Mouse (Mus musculus) kidney, embryonic 16.5 days (tissue): ENCODE data around the gene Me3. TPM values are rescaled to one million over a fixed set of nuclear protein-coding genes. Genes with fewer than 3 reads are reported as not detected.
A peak's percentile ranks its signal among the peaks of the same experiment; 100 is the strongest.

ENCODE experiments used
- ATAC-seq: fragments of 200-750 bp; cut with Nextera tagmentation; 2 replicates; pipeline ENCODE4 v1.8.0; 2017; ENCODE audit warnings: moderate TSS enrichment; ENCODE audit not compliant: low FRiP score, low TSS enrichment
- H3K27ac ChIP-seq: fragments of 300-500 bp; sonication (generic); 2 replicates; pipeline ENCODE4 v1.5.1; 2014; ENCODE audit warnings: low read length
- H3K27me3 ChIP-seq: fragments of 300-500 bp; sonication (generic); 2 replicates; pipeline ENCODE4 v1.6.1; 2014; ENCODE audit warnings: low read length, control low read depth, mixed read lengths; ENCODE audit not compliant: insufficient read depth
- H3K36me3 ChIP-seq: fragments of 300-500 bp; sonication (generic); 2 replicates; pipeline ENCODE4 v1.6.1; 2014; ENCODE audit warnings: low read length, control low read depth, mixed read lengths; ENCODE audit not compliant: insufficient read depth
- H3K4me1 ChIP-seq: fragments of 300-500 bp; sonication (generic); 2 replicates; pipeline ENCODE4 v1.6.1; 2014; ENCODE audit warnings: low read length, control low read depth, mixed read lengths; ENCODE audit not compliant: insufficient read depth
- H3K4me2 ChIP-seq: fragments of 300-500 bp; sonication (generic); replicated peaks from 2 replicates; pipeline ENCODE4 v1.6.1; 2014; ENCODE audit warnings: low read depth, low read length
- H3K4me3 ChIP-seq: fragments of 300-500 bp; sonication (generic); 2 replicates; pipeline ENCODE4 v1.5.1; 2014; ENCODE audit warnings: mild to moderate bottlenecking, low read length
- H3K9ac ChIP-seq: fragments of 300-500 bp; sonication (generic); replicated peaks from 2 replicates; pipeline ENCODE4 v1.6.1; 2014; ENCODE audit warnings: low read length
- H3K9me3 ChIP-seq: fragments of 300-500 bp; sonication (generic); 2 replicates; pipeline ENCODE4 v1.6.1; 2016; ENCODE audit warnings: low read length, control low read depth
- WGBS: fragments of 180-500 bp; shearing (Covaris S2); extraction: QIAGEN DNeasy Blood & Tissue Kit; methylation state at CpG from one replicate; pipeline ENCODE4 v1.1.7; 2014; 5-methylcytosine and 5-hydroxymethylcytosine counted together
- polyA plus RNA-seq: library from polyadenylated mRNA; unstranded; fragments of >200 nt; fragmentation: Nextera tagmentation; extraction: Ambion mirVana; gene quantifications from 2 replicates; pipeline ENCODE4 v1.2.1, GENCODE M21; 2015

Gene Me3
- polyA plus RNA-seq, 1 experiment from 2014 or later, result 20.2 TPM

GRCm38 (mm10) chr7:89679621-89680140, 47.5 kb downstream of the Me3 start:
- WGBS, result 82% methylated on average over 2 of the region's 2 CpGs
- no peak overlapping the region for H3K4me2 ChIP-seq
- no peaks in the 10 kb centered on the region for H3K36me3 ChIP-seq
- no peaks in the 10 kb centered on the region for H3K27me3 ChIP-seq
- ATAC-seq, result no peak
- no peaks in the 10 kb centered on the region for H3K4me1 ChIP-seq
- no peak overlapping the region for H3K27ac ChIP-seq
- no peak overlapping the region for H3K4me3 ChIP-seq
- H3K9me3 ChIP-seq, result no peaks in the 10 kb centered on the region
- no peak overlapping the region for H3K9ac ChIP-seq

GRCm38 (mm10) chr7:89680891-89681290, 48.7 kb downstream of the Me3 start:
- Histone ChIP-seq H3K27me3 (no peaks in the 10 kb centered on the region), H3K36me3 (no peaks in the 10 kb centered on the region), H3K9ac (no peak overlapping the region), H3K9me3 (no peaks in the 10 kb centered on the region), H3K4me2 (no peak overlapping the region), H3K4me1 (no peaks in the 10 kb centered on the region), H3K27ac (no peak overlapping the region), H3K4me3 (no peak overlapping the region)
- ATAC-seq, result no peak
- 89% methylated on average over 3 of the region's 3 CpGs for WGBS

GRCm38 (mm10) chr7:89681666-89682470, 49.7 kb downstream of the Me3 start:
- Histone ChIP-seq H3K27ac (no peak overlapping the region), H3K27me3 (no peaks in the 10 kb centered on the region), H3K36me3 (no peaks in the 10 kb centered on the region), H3K9ac (no peak overlapping the region), H3K4me3 (no peak overlapping the region), H3K9me3 (no peaks in the 10 kb centered on the region), H3K4me1 (no peaks in the 10 kb centered on the region), H3K4me2 (no peak overlapping the region)
- no peak for ATAC-seq
- 82% methylated on average over 10 of the region's 10 CpGs for WGBS

GRCm38 (mm10) chr7:89698186-89698585, 66.0 kb downstream of the Me3 start:
- Histone ChIP-seq H3K9me3 (no peaks in the 10 kb centered on the region), H3K4me1 (no peaks in the 10 kb centered on the region), H3K36me3 (no peaks in the 10 kb centered on the region), H3K9ac (no peak overlapping the region), H3K27me3 (no peaks in the 10 kb centered on the region), H3K4me3 (no peak overlapping the region), H3K4me2 (no peak overlapping the region), H3K27ac (no peak overlapping the region)
- ATAC-seq, result peak; percentile 51; the same call in 1 of the 2 replicates

GRCm38 (mm10) chr7:89699668-89700350, 67.6 kb downstream of the Me3 start:
- H3K27me3 ChIP-seq, result no peaks in the 10 kb centered on the region
- H3K27ac ChIP-seq, result no peak overlapping the region
- H3K36me3 ChIP-seq, result no peaks in the 10 kb centered on the region
- H3K4me3 ChIP-seq, result no peak overlapping the region
- H3K9me3 ChIP-seq, result no peaks in the 10 kb centered on the region
- WGBS, result 75% methylated on average over 5 of the region's 5 CpGs
- no peak for ATAC-seq
- H3K4me2 ChIP-seq, result no peak overlapping the region
- H3K9ac ChIP-seq, result no peak overlapping the region
- H3K4me1 ChIP-seq, result no peaks in the 10 kb centered on the region

GRCm38 (mm10) chr7:89700511-89700910, 68.3 kb downstream of the Me3 start:
- Histone ChIP-seq H3K9ac (no peak overlapping the region), H3K27me3 (no peaks in the 10 kb centered on the region), H3K4me2 (no peak overlapping the region), H3K36me3 (no peaks in the 10 kb centered on the region), H3K27ac (no peak overlapping the region), H3K4me1 (no peaks in the 10 kb centered on the region), H3K4me3 (no peak overlapping the region), H3K9me3 (no peaks in the 10 kb centered on the region)
- ATAC-seq, result no peak
- WGBS, result 7% methylated on average over 1 of the region's 1 CpGs

- 52% methylated on average over 2 of the region's 2 CpGs for WGBS
- no peaks in the 10 kb centered on the region for H3K27me3 ChIP-seq
- H3K4me3 ChIP-seq, result no peak overlapping the region
- no peaks in the 10 kb centered on the region for H3K9me3 ChIP-seq
- ATAC-seq, result no peak
- no peaks in the 10 kb centered on the region for H3K4me1 ChIP-seq
- H3K36me3 ChIP-seq, result no peaks in the 10 kb centered on the region
- H3K4me2 ChIP-seq, result no peak overlapping the region
- H3K9ac ChIP-seq, result no peak overlapping the region
- H3K27ac ChIP-seq, result no peak overlapping the region
These were observed 78.6 kb downstream of the Me3 start for GRCm38 (mm10) chr7:89710776-89711175.

- H3K27ac ChIP-seq, result no peak overlapping the region
- peaks cover 5% of the 10 kb centered on the region for H3K4me1 ChIP-seq
- no peak for ATAC-seq
- H3K36me3 ChIP-seq, result no peaks in the 10 kb centered on the region
- H3K27me3 ChIP-seq, result no peaks in the 10 kb centered on the region
- no peaks in the 10 kb centered on the region for H3K9me3 ChIP-seq
- no peak overlapping the region for H3K4me3 ChIP-seq
- no peak overlapping the region for H3K9ac ChIP-seq
- H3K4me2 ChIP-seq, result no peak overlapping the region
These were observed 80.9 kb downstream of the Me3 start for GRCm38 (mm10) chr7:89713059-89713458.

GRCm38 (mm10) chr7:89716226-89716625, 84.0 kb downstream of the Me3 start:
- Histone ChIP-seq H3K27me3 (no peaks in the 10 kb centered on the region), H3K36me3 (no peaks in the 10 kb centered on the region), H3K9me3 (no peaks in the 10 kb centered on the region), H3K9ac (no peak overlapping the region), H3K4me2 (no peak overlapping the region), H3K4me1 (peaks cover 5% of the 10 kb centered on the region), H3K4me3 (no peak overlapping the region), H3K27ac (no peak overlapping the region)
- WGBS, result 87% methylated on average over 3 of the region's 3 CpGs
- ATAC-seq, result no peak

GRCm38 (mm10) chr7:89717521-89717920, 85.3 kb downstream of the Me3 start:
- Histone ChIP-seq H3K27me3 (no peaks in the 10 kb centered on the region), H3K9ac (no peak overlapping the region), H3K27ac (no peak overlapping the region), H3K36me3 (no peaks in the 10 kb centered on the region), H3K9me3 (no peaks in the 10 kb centered on the region), H3K4me2 (no peak overlapping the region), H3K4me1 (peaks cover 5% of the 10 kb centered on the region), H3K4me3 (no peak overlapping the region)
- ATAC-seq, result peak; percentile 89
- WGBS, result 17% methylated on average over 2 of the region's 2 CpGs
